Mouse (Mus musculus) heart, postnatal 25 days (tissue): Measurements from ENCODE around the gene Zcchc4. TPM values are rescaled to one million over a fixed set of nuclear protein-coding genes. Genes with fewer than 3 reads are reported as not detected.

Source experiments
- DNase-seq: peaks from one replicate; pipeline ENCODE4 v3.0.0; 2022; ENCODE audit warnings: low spot score
- intact Hi-C: fragments of 180-260 bp; cut with DNase I; formaldehyde crosslinking; loops from one replicate; pipeline ENCODE4 v1.15.1; 2025
- total RNA-seq, 2 experiments: library from RNA; stranded (reverse); gene quantifications; 2 replicates each; pipeline ENCODE4 v1.2.3; 2021

Gene Zcchc4
- total RNA-seq, 2 experiments from 2014 or later = 4.7 to 5.6 TPM

- intact Hi-C loops = loop anchor here (5.0 kb wide), 1 partner anchor 46 kb away; the partner anchor contains the start of gene Anapc4
- no peak for DNase-seq
These were observed 11.5 kb downstream of the Zcchc4 start for GRCm38 (mm10) chr5:52786556-52787322.

DNA sequence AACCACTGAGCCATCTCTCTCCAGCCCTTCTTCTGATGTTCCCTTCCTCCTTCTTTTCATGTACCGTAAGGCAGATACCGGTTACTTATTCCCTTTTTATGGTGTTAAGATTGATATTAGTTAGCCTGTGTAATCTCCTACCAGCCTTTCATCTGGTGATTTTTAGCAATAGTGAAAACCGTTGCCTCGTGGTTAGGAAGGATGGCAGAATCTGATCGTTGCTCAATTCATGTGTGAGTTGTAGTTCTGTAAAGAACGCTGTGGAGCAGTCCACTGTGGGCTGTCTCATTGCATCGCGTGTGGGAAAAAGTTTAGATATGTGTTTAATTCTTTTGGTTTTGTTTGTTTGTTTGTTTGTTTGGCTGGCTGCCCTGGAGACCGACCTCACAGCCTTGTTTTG, 18.0 kb downstream of the Zcchc4 start:
- no peak for DNase-seq
- intact Hi-C loops = no loop called here

- DNase-seq = no peak
- intact Hi-C loops = no loop called here
These were observed 18.9 kb downstream of the Zcchc4 start for GRCm38 (mm10) chr5:52794109-52794508.

DNA sequence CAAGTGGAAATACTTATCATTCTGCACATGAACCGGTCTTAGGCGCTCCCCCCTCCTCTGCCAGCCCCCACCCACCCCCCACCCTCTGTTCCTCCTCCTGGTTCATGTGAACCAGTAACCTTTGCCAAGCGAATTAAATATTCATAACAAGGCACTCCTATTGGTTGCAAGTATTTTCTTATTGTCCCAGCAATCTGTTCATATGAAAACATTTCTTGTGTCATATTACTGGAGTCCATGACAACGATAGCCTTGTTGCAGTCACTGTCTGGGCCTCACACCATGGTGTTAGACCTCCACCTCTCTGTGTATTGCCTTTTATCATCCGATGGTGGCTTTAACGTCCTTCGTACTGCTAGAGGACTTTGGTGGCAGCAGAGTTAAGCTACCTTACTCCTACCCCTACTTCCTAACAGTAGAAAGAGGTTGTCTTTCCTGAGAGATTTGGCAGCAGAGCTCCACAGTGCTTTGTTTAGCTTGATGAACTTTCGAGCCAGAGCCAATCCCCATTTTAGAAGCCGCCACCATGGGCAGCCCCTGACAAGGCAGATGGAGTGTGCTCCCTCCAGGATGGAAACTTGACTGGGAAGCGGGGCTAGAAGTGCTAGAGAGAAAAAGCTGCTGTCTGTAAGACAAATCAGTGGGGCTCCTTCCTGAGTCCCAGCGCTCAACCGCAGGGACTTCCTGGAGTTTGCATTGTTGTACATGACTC, 24.2 kb downstream of the Zcchc4 start:
- intact Hi-C loops = no loop called here

DNA sequence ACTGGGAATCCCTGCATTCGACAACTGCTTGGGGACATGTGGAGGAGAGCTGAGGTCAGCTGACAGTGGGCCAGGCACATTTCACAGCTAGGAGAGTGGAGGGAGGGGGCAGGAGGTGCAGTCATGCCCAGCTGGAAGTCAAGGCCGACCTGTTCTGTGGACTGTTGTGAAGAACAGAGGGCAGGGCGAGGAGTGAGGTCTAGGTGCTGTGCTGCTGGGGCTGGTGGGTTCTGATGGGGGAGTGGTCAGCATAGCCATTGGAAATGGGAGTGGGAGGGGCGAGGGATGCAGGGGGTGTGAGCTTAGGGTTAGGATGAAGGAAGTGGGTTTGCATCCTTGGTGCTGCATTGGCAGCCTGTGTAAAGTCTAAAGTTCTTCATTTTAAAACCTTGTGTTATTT, 30.6 kb downstream of the Zcchc4 start:
- intact Hi-C loops = no loop called here

More for the DNA sequence above, 24.2 kb downstream of the Zcchc4 start:
- DNase-seq = no peak

GRCm38 (mm10) chr5:52806349-52806748, 31.1 kb downstream of the Zcchc4 start:
- intact Hi-C loops = no loop called here
- no peak for DNase-seq

More for the DNA sequence above, 30.6 kb downstream of the Zcchc4 start:
- no peak for DNase-seq

DNA sequence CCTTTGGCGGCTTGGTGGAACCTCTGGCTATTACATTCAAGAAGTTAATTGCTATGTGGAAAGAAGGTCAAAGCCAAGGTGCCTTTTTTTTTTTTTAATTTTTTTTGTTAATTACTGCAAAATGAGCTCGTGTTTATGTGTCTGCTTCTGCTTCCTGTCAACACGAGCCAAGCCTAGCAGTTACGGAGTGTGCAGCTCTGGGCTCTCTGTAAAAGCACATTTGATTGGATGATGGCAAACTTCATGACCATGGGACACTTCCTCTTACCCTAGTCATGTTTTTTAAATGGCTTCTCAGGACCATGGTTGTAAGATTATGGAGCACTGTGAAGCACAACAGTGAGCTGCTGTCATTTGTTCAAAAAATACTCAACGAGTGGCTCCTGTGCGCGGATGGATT, 31.8 kb downstream of the Zcchc4 start:
- intact Hi-C loops = no loop called here
- no peak for DNase-seq

- intact Hi-C loops = loop anchor here (10.0 kb wide), 1 partner anchor 146 kb away; the partner anchor contains the start of gene Sepsecs
These were observed 35.2 kb downstream of the Zcchc4 start for GRCm38 (mm10) chr5:52810446-52810845.

GRCm38 (mm10) chr5:52811056-52811455, 35.8 kb downstream of the Zcchc4 start:
- no peak for DNase-seq
- intact Hi-C loops = loop anchor here (10.0 kb wide), 1 partner anchor 146 kb away; the partner anchor contains the start of gene Sepsecs

More at GRCm38 (mm10) chr5:52810446-52810845, 35.2 kb downstream of the Zcchc4 start:
- DNase-seq = no peak

- intact Hi-C loops = loop anchor here (10.0 kb wide), 1 partner anchor 148 kb away; the partner anchor contains the start of gene Sepsecs
These were observed 37.2 kb downstream of the Zcchc4 start for GRCm38 (mm10) chr5:52812456-52812855.

GRCm38 (mm10) chr5:52813312-52813711, 38.1 kb downstream of the Zcchc4 start:
- intact Hi-C loops = loop anchor here (10.0 kb wide), 1 partner anchor 149 kb away; the partner anchor contains the start of gene Sepsecs

More at GRCm38 (mm10) chr5:52812456-52812855, 37.2 kb downstream of the Zcchc4 start:
- DNase-seq = no peak

GRCm38 (mm10) chr5:52818676-52819075, 43.5 kb downstream of the Zcchc4 start:
- no peak for DNase-seq
- intact Hi-C loops = loop anchor here (10.0 kb wide), 1 partner anchor 154 kb away; the partner anchor contains the start of gene Sepsecs

More at GRCm38 (mm10) chr5:52813312-52813711, 38.1 kb downstream of the Zcchc4 start:
- DNase-seq = no peak

DNA sequence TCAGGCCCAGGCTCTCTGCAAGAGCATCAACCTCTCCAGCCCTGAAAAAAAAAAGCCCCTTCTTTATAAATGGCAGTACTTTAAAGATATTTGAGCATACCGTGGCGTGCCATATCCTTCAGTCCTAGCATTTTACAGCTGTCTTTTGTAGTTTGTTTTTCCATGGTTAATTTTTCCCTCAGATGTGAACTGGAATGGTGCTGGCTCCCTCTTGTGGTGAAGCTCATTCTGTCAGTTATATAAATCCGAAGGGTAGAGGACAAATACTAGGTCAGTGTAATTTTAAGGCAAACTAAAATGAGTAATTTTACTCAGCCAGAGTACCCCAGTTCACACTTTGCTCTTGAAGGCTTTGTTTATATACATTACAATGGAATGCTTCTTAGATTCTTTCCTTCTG, 46.5 kb downstream of the Zcchc4 start:
- no peak for DNase-seq
- intact Hi-C loops = loop anchor here (5.0 kb wide), 1 partner anchor 304 kb away; no protein-coding TSS in a partner anchor

DNA sequence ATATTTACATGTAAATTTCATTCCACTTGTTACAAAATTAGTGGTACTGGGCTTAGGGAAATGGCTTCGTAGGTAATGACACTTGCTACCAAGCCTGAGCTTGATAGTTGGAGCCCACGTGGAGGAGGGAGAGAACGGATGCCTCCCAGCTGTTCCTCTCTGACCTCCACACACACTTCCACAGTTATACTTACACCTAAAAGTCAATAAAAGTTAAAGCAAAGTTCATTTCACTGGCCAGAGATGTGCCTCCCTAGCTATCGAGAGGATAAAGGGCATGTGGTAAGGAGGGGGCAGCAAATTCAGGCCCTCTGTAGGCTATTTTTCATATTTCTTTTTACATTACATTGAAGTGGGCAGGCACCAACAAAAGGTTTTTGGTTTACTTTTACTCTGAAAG, 52.7 kb downstream of the Zcchc4 start:
- no peak for DNase-seq
- intact Hi-C loops = no loop called here

DNA sequence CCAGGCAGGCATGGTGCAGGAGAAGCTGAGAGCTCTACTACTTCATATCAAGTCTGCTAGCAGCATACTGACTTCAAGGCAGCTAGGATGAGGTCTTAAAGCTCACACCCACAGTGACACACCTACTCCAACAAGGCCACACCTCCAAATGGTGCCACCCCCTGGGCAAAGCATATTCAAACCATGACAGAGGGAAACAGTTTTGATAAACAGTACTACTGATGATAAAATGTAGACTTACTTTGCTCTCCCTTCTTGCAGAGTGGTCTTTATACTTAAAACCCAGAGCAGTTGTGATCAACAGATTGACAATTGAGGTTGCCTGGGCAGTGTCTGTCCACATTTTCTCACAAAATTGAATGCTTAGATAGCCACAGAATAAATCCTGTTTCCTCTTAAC, 57.8 kb downstream of the Zcchc4 start:
- intact Hi-C loops = loop anchor here (5.0 kb wide), 1 partner anchor 46 kb away; no protein-coding TSS in a partner anchor
- no peak for DNase-seq

DNA sequence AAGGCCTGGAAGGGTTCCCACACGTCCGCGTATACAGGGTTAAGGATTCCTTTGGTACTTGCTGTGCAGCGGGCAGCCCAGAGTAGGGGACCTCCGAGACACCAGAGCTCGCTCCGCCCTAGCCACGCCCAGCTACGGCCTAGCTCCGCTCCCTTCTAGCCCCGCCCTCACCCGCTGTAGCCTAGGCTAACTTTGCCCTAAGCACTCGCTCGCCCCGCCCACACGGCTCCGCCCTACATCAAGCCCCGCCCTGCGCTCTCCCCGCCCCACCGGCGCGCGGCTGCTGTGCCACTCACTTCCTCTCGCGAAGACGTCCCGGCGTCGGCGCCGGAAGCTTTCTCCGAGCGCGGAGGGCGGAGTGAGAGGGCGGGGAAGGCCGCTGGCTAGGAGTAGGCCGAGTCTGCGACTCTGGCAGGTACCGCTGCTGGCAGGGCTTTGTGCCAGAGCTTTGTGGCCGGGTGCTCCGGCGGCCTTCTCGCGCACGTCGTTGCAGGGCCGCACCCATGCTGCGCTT, 58.6 kb downstream of the Zcchc4 start, which contains the start of gene Anapc4:
Gene Anapc4 (plus strand): TSS at position 252 of the 514 bp plus-strand sequence.
- intact Hi-C loops = loop anchor here (5.0 kb wide), 1 partner anchor 47 kb away; no protein-coding TSS in a partner anchor
- DNase-seq = peak; percentile 99

- no peak for DNase-seq
- intact Hi-C loops = loop anchor here (5.0 kb wide), 1 partner anchor 47 kb away; no protein-coding TSS in a partner anchor
These were observed 59.2 kb downstream of the Zcchc4 start for GRCm38 (mm10) chr5:52834386-52834785.

DNA sequence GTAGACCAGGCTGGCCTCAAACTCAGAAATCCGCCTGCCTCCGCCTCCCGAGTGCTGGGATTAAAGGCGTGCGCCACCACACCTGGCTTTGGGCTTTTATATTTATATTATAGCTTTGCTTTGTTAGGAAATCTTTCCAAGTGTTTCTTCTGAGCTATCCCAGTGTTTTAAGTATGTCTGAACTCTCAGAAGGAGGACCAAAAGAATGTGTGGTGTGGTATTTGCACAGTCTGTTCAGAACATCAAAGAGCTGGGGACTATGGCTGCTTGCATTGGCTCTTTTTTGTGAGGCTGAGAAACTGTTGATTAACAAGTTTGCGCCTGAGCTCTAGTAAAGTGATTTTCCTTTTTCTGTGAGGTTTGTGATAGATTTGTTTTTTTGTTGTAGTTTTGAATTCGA, 69.1 kb downstream of the Zcchc4 start:
- no peak for DNase-seq
- intact Hi-C loops = no loop called here

DNA sequence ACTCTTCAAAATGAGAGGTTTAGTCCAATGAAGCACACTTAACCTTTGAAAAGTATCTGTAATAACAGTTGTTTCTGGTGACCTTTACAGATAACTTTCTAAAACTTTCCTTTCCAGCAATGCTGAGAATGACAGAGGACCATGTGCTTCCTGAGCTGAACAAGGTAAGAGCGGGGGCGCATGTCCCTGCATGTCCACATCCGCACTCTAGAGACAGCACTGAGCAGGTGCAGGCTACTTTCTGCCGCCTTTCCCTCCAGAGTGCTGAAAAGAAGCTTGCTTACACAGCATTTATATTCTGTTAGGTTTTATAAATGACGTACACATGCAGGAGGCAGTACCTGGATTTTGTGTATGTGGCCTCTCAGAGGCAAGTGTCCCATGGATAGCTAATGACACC, 80.5 kb downstream of the Zcchc4 start:
- no peak for DNase-seq
- intact Hi-C loops = no loop called here

DNA sequence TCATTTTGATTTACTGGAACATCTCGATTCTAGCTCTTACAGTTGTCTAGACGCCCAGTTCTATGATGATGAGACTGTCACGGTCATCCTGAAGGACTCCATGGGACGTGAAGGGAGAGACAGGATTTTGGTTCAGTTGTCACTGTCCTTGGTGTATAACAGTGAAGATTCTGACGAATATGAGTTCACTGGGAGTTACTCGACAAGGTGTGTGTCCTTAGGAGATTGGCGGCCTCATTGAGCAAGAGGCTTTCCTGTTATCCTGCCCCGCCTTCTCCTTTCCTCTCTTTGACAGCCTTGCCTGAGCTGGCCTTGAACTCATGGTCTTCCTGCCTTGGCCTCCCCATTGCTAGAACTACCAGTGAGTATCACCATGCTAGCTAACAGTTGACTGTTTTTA, 89.2 kb downstream of the Zcchc4 start:
- intact Hi-C loops = no loop called here
- no peak for DNase-seq
